Mouse (Mus musculus) limb, embryonic 15.5 days (tissue): ENCODE data around the gene Smim20. TPM values are rescaled to one million over a fixed set of nuclear protein-coding genes. Genes with fewer than 3 reads are reported as not detected.

Experiments used
- ATAC-seq: fragments of 200-750 bp; cut with Nextera tagmentation; 2 replicates; pipeline ENCODE4 v1.8.0; 2017; ENCODE audit warnings: low read depth, moderate TSS enrichment; ENCODE audit not compliant: insufficient number of reproducible peaks, low FRiP score, low TSS enrichment
- H3K27ac ChIP-seq: fragments of 300-500 bp; sonication (generic); 2 replicates; pipeline ENCODE4 v1.5.1; 2015; ENCODE audit warnings: moderate library complexity, mild to moderate bottlenecking, inconsistent platforms
- H3K27me3 ChIP-seq: fragments of 300-500 bp; sonication (generic); 2 replicates; pipeline ENCODE4 v1.6.1; 2015; ENCODE audit warnings: inconsistent platforms
- H3K36me3 ChIP-seq: fragments of 300-500 bp; sonication (generic); 2 replicates; pipeline ENCODE4 v1.6.1; 2015; ENCODE audit warnings: inconsistent platforms
- H3K4me1 ChIP-seq: fragments of 300-500 bp; sonication (generic); 2 replicates; pipeline ENCODE4 v1.6.1; 2015; ENCODE audit warnings: inconsistent platforms
- H3K4me2 ChIP-seq: fragments of 300-500 bp; sonication (generic); 2 replicates; pipeline ENCODE4 v1.6.1; 2015; ENCODE audit warnings: mild to moderate bottlenecking, inconsistent platforms
- H3K4me3 ChIP-seq: fragments of 300-500 bp; sonication (generic); 2 replicates; pipeline ENCODE4 v1.5.1; 2015; ENCODE audit warnings: mild to moderate bottlenecking, inconsistent platforms
- H3K9ac ChIP-seq: fragments of 300-500 bp; sonication (generic); 2 replicates; pipeline ENCODE4 v1.6.1; 2015; ENCODE audit warnings: inconsistent platforms
- H3K9me3 ChIP-seq: fragments of 300-500 bp; sonication (generic); 2 replicates; pipeline ENCODE4 v1.6.1; 2016; ENCODE audit warnings: inconsistent platforms
- WGBS: fragments of 180-500 bp; shearing (Covaris S2); methylation state at CpG from one replicate; pipeline ENCODE4 v1.1.7; 2015; 5-methylcytosine and 5-hydroxymethylcytosine counted together
- polyA plus RNA-seq: library from polyadenylated mRNA; unstranded; fragments of >200 nt; fragmentation: Nextera tagmentation; extraction: Ambion mirVana; gene quantifications from 2 replicates; pipeline ENCODE4 v1.2.1, GENCODE M21; 2015

Smim20 gene
- polyA plus RNA-seq: 80.7 and 87.5 TPM in 2 replicates

DNA sequence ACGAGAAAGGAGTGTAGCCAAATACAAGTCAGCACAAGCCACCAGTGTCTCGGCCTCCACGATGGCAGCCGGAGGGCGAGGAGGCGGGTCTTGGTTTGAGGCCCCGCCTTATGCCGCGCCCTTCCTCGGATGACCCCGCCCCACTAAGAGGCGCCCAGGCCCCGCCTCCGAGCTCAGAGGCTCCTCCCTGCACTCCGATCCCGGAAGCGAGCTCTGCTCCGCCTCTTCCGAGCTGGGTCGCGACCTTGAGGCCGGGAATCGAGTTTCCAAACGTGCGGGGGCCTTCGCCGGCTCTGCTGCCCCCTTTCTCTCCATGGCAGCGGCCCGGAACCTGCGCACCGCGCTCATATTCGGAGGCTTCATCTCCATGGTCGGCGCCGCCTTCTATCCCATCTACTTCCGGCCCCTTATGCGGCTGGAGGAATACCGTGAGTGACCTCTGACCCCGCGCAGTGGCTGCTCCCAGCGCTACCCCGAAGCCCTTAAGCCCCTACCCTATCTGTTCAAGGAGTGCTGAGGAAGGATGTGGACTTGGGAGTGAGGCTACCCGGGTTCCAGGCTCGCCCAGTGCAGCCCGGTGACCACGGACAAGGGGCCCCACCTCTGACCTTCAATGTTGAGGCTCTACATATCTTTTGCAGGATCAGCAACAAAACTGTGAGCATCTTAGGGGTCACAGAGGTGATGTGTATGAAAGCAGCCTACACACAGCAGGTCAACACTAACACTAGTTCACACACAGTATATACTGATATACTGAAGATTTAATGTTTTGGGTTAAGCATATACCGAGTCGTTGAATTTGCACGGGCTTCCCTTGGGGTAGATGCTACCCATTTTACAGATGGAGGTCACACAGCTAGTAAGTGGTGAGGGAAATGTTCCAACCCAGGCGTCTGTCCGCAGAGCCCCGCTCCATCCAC is at the start of gene Smim20:
Smim20 (plus strand) TSS at position 153 of the 923 bp plus-strand sequence.
- 10% methylated on average over 53 of the region's 53 CpGs for WGBS
- ATAC-seq: peak; percentile 89
- Histone ChIP-seq H3K9me3 (no peaks in the 10 kb centered on the region), H3K4me3 (peak within 1 kb of the TSS; percentile 64), H3K4me2 (peak within 1 kb of the TSS; percentile 79), H3K27ac (peak within 1 kb of the TSS; percentile 76), H3K9ac (peak within 1 kb of the TSS; percentile 44), H3K36me3 (peaks cover 5% of the 10 kb centered on the region; the same call in 1 of the 2 replicates), H3K27me3 (no peaks in the 10 kb centered on the region), H3K4me1 (peaks cover 27% of the 10 kb centered on the region)

DNA sequence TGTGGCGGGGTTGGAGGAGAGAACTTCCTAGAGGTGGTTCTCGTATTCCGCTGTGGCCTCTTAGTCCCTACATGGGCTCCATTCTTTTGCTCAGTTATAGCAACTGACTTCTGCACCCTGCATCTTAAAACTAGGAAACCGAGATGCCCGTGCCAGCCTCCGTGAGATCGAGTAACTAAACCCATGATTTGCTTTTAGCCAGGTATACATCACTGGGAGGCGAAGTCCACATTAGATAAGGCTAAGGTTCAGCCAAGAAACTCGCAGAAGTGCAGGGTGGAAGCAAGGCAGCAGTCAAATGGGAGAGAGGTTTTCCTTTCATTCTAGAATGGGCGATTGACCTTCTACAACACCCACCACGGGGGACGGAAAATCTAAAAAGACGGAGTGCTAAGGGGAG is 41.4 kb upstream of the Smim20 start:
- WGBS: 89% methylated on average over 13 of the region's 13 CpGs
- Histone ChIP-seq H3K36me3 (no peaks in the 10 kb centered on the region), H3K4me2 (no peak overlapping the region), H3K4me1 (no peaks in the 10 kb centered on the region), H3K9ac (no peak overlapping the region), H3K27ac (no peak overlapping the region), H3K9me3 (no peaks in the 10 kb centered on the region), H3K4me3 (no peak overlapping the region), H3K27me3 (no peaks in the 10 kb centered on the region)
- no peak for ATAC-seq

DNA sequence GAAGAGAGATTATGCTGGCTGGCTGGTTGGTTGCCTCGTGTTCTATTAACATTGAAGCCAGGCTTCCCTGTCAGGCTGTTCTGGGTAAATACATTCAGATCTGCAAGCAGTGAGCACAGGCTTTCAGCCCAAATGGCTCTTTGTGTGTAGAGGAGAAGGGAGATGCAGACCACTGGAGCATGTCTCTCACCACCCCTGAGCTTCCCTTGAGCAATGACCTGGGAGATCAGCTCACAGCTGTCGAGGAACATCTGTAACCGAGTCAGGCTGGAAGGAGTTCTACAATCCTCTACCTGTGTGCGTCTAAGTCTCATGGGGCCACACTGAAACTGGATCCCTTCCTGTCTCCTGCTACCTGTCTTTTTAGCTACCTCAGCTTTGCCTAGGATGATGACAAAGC is 36.3 kb upstream of the Smim20 start:
- Histone ChIP-seq H3K9me3 (no peaks in the 10 kb centered on the region), H3K27me3 (no peaks in the 10 kb centered on the region), H3K4me1 (0 out of 2 replicates have a peak, but pooled peaks cover 1% of the 10 kb centered on the region), H3K27ac (no peak overlapping the region), H3K4me2 (no peak overlapping the region), H3K9ac (no peak overlapping the region), H3K36me3 (no peaks in the 10 kb centered on the region), H3K4me3 (no peak overlapping the region)
- ATAC-seq: no peak
- WGBS: 67% methylated on average over 4 of the region's 4 CpGs

DNA sequence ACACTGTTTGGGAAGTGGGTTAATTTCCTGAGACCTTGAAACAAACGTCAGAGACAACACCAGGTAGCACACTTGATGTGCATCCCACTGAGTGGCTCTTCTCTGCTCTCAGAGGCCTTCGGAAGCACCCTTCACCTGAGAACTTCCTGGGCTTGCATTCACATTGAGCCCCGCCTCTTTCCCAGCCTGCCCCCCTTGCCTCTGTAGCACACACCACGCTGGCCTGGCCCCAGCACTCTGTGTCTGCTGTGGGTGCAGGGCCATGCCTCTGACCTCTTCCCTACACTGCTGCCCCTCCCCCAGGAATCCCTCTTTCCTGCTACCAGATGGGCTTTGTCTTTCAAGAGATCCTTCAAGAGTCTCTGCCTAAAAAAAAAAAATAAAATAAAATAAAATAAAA is 31.3 kb upstream of the Smim20 start:
- Histone ChIP-seq H3K9ac (no peak overlapping the region), H3K4me2 (no peak overlapping the region), H3K9me3 (no peaks in the 10 kb centered on the region), H3K36me3 (no peaks in the 10 kb centered on the region), H3K4me1 (0 out of 2 replicates have a peak, but pooled peaks cover 2% of the 10 kb centered on the region), H3K4me3 (no peak overlapping the region), H3K27me3 (no peaks in the 10 kb centered on the region), H3K27ac (no peak overlapping the region)
- ATAC-seq: no peak
- 16% methylated on average over 4 of the region's 4 CpGs for WGBS

DNA sequence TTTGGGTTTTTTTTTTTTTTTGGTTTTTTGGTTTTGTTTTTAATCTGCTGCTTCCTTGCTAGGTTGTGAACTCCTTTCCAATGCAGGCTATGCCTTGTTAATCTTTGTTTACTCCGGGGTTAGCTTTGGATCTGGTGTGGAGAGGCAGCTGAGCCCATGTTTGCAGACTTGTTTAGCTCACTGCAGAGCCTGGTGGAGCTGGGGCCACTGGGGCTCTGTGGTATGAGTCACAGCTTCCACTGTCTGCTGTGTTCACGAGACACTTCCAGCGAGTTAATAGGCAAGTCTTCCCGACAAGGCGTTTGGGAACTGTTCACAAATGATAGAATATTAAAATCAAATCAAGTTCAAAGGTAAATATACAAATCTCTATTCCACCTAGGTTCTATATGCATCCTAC is 30.7 kb upstream of the Smim20 start:
- Histone ChIP-seq H3K4me3 (no peak overlapping the region), H3K4me2 (no peak overlapping the region), H3K27ac (no peak overlapping the region), H3K36me3 (no peaks in the 10 kb centered on the region), H3K27me3 (no peaks in the 10 kb centered on the region), H3K4me1 (0 out of 2 replicates have a peak, but pooled peaks cover 2% of the 10 kb centered on the region), H3K9ac (no peak overlapping the region), H3K9me3 (no peaks in the 10 kb centered on the region)
- no peak for ATAC-seq
- 27% methylated on average over 5 of the region's 5 CpGs for WGBS

DNA sequence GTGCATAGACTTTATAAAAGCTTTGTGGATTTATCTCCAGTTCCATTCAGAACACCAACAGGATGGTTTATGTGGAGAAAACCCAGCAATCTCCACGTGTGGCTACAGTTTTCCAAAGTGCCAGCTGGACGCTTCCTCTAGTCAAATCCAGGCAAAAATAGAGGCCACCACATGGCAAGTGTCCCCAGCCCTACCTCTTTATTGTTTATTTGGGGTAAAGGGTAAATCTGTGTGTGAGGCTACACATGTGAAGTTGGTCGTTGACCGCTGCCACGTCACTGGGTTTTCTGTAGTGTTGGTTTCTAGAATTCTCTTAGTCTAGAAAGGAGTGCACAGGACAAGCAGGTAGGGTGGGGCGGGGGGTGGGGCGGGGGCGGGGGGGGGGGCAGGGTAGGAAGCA is 30.1 kb upstream of the Smim20 start:
- no peaks in the 10 kb centered on the region for H3K9me3 ChIP-seq
- H3K27ac ChIP-seq: no peak overlapping the region
- H3K4me1 ChIP-seq: 0 out of 2 replicates have a peak, but pooled peaks cover 2% of the 10 kb centered on the region
- H3K4me3 ChIP-seq: no peak overlapping the region
- H3K27me3 ChIP-seq: no peaks in the 10 kb centered on the region
- H3K9ac ChIP-seq: no peak overlapping the region
- no peaks in the 10 kb centered on the region for H3K36me3 ChIP-seq
- no peak overlapping the region for H3K4me2 ChIP-seq
- ATAC-seq: no peak
- WGBS: 81% methylated on average over 7 of the region's 8 CpGs

DNA sequence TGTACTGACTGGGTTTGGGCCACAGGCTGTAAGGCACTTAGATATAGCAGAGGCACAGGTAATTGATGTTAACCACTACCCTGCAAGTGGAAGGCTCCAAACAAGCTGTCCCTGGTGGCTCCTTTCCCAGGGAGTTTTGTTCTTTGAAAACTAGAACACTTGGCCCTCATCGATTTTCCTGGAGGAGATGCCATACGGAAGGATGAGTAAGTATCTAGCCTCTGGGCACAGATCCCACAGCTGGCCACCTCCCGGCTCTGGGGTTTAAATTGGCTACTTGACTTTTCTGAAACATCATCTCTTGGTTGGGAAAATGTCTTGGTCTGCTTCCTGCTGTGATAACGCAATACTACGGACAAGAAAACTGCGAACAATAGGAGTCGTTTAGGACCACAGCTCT is 28.1 kb upstream of the Smim20 start:
- Histone ChIP-seq H3K36me3 (no peaks in the 10 kb centered on the region), H3K9ac (no peak overlapping the region), H3K27me3 (no peaks in the 10 kb centered on the region), H3K9me3 (no peaks in the 10 kb centered on the region), H3K4me2 (no peak overlapping the region), H3K4me3 (no peak overlapping the region), H3K27ac (no peak overlapping the region), H3K4me1 (0 out of 2 replicates have a peak, but pooled peaks cover 2% of the 10 kb centered on the region)
- 82% methylated on average over 7 of the region's 7 CpGs for WGBS
- no peak for ATAC-seq

DNA sequence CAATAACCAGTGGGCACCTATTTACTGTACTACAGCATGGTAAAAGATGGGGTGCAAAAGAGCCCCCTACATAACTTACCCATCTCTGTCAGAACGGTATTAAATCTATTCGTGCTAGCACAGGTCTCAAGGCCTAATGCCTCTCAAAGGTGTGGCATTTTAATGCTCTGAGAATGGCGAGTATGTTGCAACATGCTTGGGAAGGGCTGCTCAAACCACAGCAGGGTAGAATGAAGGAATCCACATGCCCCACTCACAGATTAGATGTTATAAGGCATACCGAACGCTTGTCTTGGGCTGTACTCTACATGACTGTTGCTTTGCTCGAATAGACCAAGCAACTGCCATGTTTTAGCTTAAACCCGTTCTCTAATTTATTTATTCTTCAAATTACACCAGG is 27.7 kb upstream of the Smim20 start:
- 81% methylated on average over 7 of the region's 7 CpGs for WGBS
- no peaks in the 10 kb centered on the region for H3K9me3 ChIP-seq
- H3K27ac ChIP-seq: no peak overlapping the region
- H3K27me3 ChIP-seq: no peaks in the 10 kb centered on the region
- 0 out of 2 replicates have a peak, but pooled peaks cover 2% of the 10 kb centered on the region for H3K4me1 ChIP-seq
- ATAC-seq: no peak
- no peak overlapping the region for H3K4me2 ChIP-seq
- H3K4me3 ChIP-seq: no peak overlapping the region
- no peaks in the 10 kb centered on the region for H3K36me3 ChIP-seq
- no peak overlapping the region for H3K9ac ChIP-seq

DNA sequence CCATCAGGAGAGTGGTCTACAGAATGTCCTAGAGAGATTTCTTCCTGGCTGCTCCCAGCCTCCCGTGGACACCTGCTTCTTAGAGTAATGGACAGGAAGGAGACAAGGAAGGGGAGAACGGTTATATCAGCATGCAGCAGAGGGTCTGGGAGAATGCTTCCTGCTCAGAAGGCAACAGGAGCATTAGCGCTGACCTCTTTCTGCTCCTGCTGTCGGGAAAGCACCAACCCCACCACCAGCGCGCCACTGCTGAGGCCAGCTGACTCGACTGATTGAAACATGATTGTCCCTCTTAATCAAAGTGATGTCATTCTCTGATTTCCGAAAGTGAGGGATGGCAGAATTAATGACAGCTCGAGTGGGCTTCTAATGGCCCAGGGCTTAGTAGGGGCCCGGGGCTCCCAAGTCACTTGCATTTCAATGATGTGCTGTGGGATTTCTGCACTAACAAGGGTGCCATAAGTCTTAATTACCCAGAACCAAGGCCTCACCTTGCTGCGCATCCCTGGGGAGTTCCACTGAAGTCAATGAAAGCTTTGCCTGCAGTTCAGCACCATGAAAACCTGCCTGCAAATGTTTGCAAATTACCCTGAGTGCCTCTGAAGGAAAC is 26.9 kb upstream of the Smim20 start:
- Histone ChIP-seq H3K4me3 (no peak overlapping the region), H3K4me2 (no peak overlapping the region), H3K9me3 (no peaks in the 10 kb centered on the region), H3K27ac (no peak overlapping the region), H3K36me3 (no peaks in the 10 kb centered on the region), H3K4me1 (0 out of 2 replicates have a peak, but pooled peaks cover 2% of the 10 kb centered on the region), H3K27me3 (no peaks in the 10 kb centered on the region), H3K9ac (no peak overlapping the region)
- ATAC-seq: no peak
- WGBS: 47% methylated on average over 11 of the region's 11 CpGs

DNA sequence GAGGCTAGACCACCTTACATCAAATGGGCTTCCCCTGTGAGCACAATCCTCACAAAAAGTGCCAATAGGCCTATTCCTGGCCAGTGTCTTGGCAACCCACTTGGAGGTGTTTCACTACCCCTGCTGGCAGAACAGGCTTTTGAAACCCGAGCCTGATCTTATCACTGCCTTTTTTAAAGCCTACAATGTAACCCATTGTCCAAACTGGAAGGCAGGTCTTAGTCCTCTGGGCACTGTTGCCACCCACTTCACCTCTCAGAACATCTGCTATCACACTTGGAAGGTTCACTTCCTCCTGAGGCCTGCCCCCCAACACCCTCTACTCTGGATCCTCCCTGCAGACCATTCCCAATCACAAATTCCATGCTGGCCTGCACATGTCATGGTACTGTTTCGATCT is 25.8 kb upstream of the Smim20 start:
- 55% methylated on average over 2 of the region's 2 CpGs for WGBS
- no peak overlapping the region for H3K4me2 ChIP-seq
- no peaks in the 10 kb centered on the region for H3K4me1 ChIP-seq
- no peaks in the 10 kb centered on the region for H3K36me3 ChIP-seq
- no peak overlapping the region for H3K9ac ChIP-seq
- no peak overlapping the region for H3K27ac ChIP-seq
- H3K27me3 ChIP-seq: no peaks in the 10 kb centered on the region
- H3K4me3 ChIP-seq: no peak overlapping the region
- H3K9me3 ChIP-seq: no peaks in the 10 kb centered on the region
- no peak for ATAC-seq

DNA sequence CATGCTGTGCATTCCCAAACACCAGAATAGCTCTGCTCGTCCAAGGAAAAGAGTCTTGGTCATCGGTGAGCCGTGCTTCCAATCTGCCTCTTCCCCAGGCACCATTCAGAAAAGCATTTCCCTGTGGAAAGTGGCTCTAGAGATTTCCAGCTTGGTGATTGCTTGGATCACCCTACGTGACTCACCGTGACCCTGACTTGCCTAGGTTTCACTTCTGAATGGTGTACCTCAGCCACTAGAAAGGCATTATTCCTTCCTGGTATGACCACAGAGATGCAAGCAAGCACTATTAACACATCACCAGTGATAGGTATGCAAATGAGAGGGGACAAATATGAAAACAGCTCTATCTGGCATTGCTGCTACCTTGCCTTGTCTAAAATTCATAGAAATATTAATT is 24.9 kb upstream of the Smim20 start:
- Histone ChIP-seq H3K4me2 (no peak overlapping the region), H3K4me1 (no peaks in the 10 kb centered on the region), H3K27ac (no peak overlapping the region), H3K9me3 (no peaks in the 10 kb centered on the region), H3K9ac (no peak overlapping the region), H3K4me3 (no peak overlapping the region), H3K27me3 (no peaks in the 10 kb centered on the region), H3K36me3 (no peaks in the 10 kb centered on the region)
- ATAC-seq: no peak
- WGBS: 81% methylated on average over 5 of the region's 5 CpGs

DNA sequence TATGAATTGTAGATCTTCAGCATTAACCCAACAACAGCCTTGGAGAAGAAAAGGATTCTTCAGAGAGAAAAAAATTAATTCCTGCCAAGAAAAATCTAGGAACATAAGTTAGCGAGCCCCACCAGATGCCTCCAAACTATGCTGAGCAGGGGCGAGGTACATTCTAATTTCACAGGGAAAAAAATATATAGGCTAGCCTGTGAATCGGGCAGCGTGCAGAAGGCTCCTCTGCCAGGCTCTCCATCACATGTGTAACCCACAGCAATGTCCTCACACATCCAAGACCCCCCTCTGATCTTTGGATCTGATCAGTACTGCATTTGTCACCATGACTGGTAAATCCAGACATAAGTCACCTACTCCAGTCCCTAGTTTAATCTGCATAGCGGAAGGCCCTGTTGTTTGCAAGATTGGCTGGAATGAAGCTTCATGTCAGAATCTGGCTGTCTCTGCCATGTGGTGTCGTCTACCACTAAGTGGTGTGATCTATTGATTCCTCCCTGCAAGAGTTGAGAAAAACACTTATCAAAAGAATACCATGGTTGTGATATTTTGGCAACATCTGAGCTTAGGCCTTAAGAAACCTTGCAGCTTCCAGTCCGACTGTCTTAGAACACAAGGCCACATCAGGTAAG is 23.9 kb upstream of the Smim20 start:
- ATAC-seq: no peak
- Histone ChIP-seq H3K4me1 (no peaks in the 10 kb centered on the region), H3K9me3 (no peaks in the 10 kb centered on the region), H3K4me2 (no peak overlapping the region), H3K27ac (no peak overlapping the region), H3K27me3 (no peaks in the 10 kb centered on the region), H3K36me3 (no peaks in the 10 kb centered on the region), H3K9ac (no peak overlapping the region), H3K4me3 (no peak overlapping the region)
- WGBS: 70% methylated on average over 7 of the region's 7 CpGs
